Mouse (Mus musculus): ENCODE data around the gene Crcp.
"Not testable (repeated sequence)": the region's sequence is repeated elsewhere in the genome, so short reads cannot be mapped to it uniquely, and the experiment has no call there.

Crcp gene

DNA sequence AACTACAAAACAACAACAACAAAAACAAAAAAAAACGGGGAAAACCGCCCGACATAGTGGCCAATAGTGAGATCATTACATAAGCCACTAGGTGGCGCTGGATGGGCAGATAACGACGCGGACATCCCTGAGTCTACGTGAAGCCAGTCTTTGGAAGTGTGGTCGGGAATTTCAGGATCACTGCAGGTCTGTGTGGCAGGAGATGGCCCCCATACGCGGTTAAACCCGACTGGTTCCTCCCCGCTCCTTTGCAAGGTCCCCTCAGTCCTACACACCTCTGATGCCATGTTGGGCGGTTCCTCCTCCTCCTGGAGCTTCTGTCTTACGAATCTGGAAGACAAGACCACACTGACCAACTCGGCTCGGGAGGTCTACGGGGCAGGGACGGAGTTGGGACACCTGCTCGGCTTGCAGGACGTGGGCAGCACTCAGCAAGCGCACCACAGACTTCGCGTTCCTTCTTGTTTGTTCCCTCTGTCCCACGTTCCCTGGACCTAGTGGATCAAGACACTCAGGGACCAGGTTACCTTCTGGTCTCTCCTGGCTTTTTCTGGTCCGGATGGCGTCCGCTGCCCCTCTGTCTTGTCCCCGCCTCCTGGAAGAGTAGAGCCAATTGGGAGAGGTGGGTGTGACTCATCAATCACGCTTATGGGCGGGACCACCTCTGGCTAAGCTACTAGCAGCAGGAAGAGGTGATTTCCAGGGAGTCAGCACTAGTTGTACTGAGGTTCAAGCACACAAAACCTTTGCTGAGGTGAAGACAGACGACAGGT is 5.1 kb upstream of the Crcp start:
- in situ Hi-C loops (cut with MboI, MseI) = no loop called here

DNA sequence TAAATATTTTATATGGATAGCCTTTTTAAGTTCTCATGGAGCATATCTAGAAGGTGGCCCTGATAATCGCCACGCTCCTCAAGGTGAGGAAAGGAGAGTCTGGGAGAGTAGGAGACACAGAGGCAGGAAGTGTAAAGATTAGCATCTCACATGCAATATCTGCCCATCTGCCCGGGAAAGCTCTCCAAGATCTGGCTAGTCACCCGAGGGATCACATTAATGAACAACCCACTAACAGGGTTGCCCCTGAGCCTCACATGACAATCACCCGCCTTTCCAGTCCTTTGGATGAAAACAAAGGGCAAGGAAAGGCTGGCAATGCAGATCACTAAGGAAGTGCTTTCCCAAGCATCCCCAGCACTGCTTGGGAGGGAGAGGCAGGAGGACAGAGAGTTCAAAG is 2.0 kb upstream of the Crcp start:
- in situ Hi-C loops (cut with MboI, MseI) = no loop called here

DNA sequence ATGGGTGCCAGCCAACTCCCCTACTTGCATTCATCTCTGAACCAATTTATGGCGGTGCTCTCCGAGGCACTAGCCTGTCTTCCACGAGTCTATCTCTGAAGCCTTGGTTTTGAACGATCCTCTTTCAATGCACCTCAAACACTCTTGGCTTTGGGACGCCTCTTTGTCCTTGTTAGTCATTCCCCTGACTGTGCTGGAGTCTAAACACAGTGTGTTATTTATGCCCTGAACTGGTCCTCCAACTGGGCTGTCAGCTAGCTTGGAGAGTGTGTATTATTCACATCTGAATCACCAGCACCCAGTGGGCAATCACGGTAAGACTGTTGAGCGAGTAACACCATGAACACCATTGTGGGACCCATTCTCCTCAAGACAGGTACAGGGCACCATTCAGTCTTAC is 1.4 kb upstream of the Crcp start:
- in situ Hi-C loops (cut with MboI, MseI) = no loop called here

DNA sequence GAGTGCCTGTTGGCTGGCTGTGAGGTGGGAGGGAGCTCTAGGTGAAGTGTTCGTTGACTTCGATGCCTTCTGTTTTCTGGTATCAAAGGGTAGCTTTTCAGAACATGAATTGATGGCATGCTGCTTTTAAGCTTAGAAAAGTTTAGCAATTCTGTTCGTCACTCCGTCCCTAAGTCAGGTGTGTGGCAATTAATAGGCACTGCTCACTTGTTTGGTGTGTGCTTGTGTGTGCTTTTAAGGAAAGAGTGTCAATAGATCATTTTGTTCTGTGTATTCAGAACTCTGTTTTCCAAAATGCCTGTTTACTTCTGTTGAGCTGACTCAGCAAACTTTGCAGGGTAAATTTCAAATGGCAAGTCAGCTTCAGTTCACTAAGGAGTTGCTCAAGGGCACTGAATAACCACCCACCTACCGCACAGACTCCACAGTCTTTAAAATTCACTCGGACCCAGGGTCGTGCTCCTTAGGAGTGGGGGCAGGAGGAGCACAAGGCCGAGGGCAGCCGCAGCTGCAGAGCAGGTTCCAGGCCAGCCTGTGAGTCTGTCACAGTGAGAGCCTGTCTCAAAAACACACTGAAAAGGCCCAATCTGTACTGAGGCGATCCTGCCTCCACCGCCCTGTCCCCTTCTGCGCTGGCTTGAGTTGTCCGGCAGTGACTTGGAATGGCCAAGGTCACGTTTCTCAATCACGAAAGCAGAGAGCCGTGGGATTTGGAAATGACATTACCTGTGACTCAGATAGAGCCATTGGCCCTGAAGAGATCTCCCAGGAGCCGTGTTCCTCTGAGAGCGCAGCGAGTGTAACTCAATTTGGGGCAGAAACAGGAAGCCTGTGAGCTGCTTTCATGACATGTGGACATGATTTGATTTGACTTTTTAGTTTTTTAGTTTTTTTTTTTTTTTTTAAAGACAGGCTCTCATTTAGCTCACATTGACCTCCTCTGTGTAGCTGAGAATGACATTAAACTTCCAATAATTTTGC is 2.6 kb downstream of the Crcp start:
- in situ Hi-C loops (cut with MboI, MseI) = no loop called here

DNA sequence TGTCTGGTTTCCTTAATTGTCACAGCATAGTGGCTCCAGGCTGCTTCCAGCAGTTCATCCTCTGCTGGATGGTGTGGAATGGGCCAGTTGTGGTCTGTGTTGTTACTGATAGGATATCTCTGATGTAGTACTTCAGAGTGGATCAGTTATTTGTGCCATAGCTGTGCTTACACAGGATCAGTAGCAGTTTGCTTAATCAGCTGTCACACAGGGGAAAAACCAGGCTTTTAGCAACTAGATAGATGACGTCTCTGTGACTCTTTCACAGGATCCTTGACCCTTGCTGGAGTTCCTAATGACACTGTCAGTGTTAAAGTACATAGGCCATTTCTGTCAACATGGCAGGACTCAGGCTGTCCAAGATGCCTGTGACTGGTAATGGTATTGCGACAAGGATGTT is 4.8 kb downstream of the Crcp start:
- in situ Hi-C loops (cut with MboI, MseI) = no loop called here

DNA sequence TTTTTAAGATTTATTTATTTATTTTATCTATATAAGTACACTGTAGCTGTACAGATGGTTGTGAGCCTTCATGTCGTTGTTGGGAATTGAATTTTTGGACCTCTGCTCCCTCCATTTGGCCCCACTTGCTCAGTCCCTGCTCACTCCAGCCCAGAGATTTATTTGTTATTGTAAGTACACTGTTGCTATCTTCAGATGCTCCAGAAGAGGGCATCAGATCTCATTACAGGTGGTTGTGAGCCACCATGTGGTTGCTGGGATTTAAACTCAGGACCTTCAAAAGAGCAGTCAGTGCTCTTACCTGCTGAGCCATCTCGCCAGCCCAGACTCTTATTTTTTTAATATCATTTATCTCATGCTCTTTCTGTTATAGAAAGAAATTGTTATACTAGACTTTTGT is 7.2 kb downstream of the Crcp start:
- in situ Hi-C loops (cut with MboI, MseI) = not testable (repeated sequence)

DNA sequence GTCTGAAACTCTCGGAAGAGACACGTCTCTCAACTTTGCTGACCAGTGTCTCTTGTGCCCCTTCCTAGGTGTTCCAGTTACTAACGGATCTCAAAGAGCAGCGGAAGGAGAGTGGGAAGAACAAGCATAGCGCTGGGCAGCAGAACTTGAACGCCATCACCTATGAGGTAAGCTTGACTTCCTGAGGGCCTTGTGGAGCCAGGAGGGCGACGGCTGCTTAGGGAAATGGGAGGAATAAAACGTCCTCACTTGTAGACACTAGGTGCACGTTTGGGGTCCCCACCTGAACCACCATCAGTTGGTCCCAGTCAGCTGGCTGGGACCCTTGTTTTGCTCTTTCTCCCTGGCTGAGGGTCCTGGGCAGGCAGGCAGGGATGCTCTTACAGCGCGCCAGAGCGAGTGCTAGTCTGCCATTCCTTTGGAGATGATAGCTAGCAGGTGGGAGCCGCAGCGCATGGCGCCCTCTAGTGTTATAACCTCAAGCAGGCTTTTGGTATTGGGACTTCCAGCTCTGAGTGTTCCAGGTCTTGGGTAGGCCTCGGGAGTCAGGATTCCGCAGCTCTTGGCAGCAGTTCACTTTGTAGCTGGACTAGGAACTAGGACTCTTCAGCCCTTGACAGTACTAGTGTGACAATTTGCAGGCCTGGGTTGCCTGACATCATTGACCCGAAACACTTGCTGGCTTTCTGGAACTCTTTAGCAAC is 8.8 kb downstream of the Crcp start:
- in situ Hi-C loops (cut with MboI, MseI) = no loop called here

DNA sequence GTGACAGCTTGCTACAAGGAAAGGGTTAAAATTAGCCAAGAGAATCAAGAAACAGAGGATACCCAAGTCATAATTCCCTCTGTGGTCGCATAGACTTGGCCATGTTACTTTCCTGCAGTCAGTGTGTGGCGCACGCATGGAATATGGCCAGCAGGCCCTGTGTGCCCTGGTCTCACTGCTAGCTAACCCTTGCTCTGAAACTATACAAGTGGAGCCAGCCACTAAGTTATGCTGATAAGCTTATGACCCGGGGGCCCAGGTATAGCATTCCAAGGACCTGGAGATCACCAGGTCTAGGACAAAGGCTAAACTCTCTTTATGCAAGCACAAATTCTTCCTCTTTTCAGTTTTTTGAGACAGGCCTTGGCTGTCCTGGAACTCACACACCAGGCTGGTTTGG is 11.7 kb downstream of the Crcp start:
- in situ Hi-C loops (cut with MboI, MseI) = no loop called here

DNA sequence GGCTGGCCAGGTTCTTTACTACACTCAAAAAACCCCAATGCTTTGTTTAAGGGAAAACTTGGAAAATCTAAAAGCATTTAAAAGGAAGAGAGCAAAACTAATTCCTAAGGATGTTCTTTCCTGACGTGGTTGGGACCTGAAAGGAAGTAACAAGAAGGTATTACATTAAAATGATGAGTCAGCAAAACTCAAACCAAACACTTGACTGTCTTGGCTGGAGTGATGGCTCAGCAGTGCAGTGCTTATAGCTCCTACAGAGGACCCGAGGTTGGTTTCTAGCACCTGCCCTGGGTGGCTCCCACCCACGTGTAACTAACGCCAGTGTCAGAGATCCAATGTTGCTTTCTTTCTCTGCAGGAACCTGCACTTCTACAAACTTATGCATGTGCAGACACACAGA is 12.2 kb downstream of the Crcp start:
- in situ Hi-C loops (cut with MboI, MseI) = no loop called here

DNA sequence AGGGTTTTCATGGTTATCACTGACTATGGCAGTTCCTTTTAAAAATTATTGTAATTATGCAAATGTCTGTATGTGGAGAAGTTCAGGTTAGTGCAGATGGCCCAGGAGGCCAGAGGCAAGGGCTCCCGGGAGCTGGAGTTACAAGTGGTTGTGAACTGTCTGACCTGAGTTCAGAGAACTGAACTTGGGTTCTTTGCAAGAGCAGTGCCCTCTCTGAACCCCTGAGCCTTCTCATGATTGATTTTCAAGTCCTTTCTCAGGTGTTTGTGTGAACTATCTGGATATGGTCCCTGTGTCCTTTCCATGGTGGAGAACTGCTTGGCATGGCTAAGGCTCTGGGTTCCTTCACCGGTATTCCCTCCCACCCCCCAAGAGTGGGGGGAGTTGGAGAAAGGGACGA is 14.7 kb downstream of the Crcp start:
- in situ Hi-C loops (cut with MboI, MseI) = no loop called here

DNA sequence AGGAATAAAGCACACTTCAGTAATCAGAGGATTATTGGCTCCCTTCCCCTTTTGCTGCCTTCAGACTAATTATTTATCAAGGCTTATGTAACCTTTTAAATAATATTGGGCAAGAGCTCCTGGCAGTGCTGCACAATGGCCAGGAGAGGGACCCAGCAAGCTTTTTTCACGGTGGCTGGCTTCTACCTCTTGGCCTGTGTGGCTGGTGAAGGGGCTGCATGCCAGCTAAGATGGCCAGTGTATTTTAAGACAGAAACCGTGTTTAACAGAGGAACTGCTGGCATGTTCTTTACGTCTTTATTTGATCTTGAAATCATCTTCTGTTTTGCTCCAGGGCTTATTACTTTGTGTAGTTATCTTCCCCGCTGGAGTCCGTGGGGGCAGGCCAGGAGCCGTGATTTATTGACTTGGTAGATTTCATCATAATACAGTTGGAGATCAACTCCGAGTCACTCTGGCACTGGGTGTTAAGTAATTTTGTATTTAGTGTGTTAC is 15.2 kb downstream of the Crcp start:
- in situ Hi-C loops (cut with MboI, MseI) = no loop called here

DNA sequence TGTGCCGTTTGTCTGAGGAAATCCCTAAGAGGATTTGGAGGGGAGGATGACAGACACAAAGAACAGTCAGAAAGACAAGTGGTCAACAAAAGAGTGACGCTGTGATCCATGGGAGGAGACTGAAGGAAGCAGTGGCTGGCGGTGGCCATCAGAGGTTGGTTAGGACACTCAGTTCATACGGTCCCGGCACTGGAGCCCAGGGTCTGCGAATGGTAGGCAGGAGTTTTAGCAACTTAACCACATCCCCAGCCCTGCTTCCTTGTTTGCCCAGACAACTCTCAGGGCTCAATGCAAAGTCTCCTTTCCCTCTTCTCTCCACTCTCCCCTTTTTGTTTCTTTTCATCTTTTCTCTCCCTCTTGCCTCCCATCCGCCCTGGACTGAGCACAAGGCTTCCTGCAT is 17.0 kb downstream of the Crcp start:
- in situ Hi-C loops (cut with MboI, MseI) = no loop called here

DNA sequence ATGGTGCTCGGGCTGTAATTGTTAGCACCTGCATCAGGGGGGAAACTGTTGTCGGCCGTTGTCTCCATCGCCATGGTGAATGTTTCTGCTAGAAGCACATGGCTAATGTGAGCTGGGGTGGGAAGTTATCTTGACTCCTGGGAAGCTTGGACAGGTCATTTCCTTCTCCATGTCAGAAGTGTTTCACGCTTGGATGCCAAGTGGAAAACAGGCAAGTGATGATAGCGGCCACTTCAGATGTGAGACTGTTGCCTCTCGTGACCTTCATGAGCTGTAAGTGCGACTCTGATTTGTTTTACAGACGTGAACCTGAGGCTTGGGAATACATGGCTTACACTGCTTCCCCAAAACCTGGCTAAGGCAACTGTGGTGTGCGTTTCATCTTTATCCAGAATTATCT is 17.5 kb downstream of the Crcp start:
- in situ Hi-C loops (cut with MboI, MseI) = no loop called here

DNA sequence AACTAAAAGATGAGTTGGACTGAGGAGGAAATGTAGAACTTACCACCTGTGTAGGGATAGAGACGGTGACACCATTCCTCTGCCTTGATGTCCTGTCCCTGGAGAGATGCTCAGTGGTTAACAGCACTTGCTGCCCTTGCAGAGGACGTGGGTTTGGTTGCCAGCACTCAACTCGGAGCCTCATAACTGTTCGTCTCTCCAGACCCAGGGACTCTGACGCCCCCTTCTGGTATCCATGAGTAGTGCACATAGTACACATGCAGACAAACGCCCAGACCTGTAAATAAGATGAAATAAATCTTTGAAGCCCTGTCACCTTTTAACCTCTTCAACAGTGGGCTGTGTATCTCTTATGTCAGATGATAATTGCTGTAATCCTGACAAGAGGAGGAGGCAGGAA is 17.9 kb downstream of the Crcp start:
- in situ Hi-C loops (cut with MboI, MseI) = no loop called here

DNA sequence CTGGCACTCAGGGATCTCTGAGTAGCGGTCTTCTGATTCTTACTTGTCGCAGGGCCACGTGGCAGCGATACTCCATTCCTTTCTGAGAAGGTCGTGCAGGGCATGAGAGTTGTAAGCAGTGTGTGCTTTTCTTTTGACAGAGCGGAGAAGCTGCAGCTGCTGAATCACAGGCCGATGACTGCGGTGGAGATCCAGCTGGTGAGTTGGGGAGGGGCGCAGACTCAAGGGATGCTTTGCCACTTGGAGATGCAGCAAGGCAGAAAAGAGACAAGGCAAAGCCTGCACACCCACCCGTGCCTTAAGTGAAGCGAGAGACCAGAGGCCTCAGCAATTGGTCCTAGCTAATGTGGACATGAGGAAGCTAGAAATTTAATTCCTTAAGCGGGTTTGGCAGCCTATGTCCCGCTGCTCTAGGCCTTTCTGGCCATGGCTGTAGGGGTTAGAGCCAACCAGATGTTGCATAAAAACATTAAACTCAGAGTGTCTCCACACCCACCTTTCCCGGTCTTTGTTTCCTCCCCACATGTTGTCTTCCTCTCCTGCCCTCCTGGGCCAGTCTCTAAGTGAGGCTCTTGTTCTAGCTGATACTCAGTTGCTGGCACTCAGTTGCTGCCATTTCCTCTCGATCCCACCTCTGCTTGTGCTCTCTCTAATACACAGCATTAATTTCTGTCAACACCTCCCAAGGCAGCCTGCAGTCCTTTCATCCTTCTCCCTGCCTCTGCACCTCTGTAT is 19.9 kb downstream of the Crcp start:
- in situ Hi-C loops (cut with MboI, MseI) = no loop called here

DNA sequence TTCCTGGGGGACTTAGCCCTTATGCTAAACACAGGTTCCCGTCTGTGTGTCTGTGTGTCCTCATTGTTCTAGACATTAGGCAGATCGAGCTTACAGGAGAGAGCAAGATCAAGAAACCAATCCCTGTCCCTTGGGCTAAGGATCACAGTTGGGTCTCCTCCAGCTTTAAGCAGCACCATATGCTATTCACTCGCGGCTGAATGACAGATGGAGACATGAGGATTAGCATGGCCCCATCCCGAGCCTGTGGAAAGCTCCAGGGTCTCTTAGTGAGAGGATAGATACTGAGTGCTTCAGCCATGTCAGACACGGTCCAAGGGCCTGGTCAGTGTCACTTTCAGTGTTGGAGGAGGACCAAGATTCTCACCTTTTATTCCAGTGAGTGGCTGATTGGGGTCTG is 21.3 kb downstream of the Crcp start:
- in situ Hi-C loops (cut with MboI, MseI) = no loop called here

DNA sequence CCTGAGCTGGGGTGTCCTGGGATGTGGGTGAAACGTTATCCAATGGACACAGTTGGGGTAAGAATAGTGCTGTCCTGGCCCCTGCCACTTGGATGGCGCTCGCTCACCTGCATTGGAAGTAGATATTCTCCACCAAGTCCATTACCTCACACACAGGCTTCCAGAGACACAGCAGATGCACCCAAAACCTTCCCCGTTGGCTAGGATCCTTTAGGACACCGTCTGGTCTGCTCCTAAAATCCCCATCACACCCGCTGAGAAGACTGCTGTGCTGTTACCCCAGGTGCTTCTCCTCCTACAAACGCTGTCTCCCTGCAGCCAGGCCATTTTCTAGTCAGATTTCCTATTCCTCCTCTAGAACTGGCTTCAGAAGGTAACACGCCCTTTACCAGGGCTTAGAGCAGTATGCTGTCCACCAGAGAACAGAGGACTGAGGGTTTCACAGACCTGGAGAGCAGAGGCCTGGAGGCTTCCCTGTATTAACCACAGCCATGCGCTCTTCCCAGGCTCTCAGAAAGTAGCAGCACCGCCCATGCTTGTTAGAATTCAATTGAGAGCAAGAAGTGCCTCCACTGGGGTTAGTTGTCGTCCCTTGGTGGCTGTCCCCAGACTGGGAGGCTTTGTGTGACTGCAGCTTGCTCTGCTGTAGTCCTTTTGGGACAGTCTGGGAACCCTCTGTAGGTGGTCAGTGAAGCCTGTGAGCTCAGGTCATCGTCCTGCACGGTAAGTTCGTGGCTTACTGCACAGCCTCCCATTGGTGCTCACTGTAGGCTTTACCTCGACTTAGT is 22.2 kb downstream of the Crcp start:
- in situ Hi-C loops (cut with MboI, MseI) = no loop called here

DNA sequence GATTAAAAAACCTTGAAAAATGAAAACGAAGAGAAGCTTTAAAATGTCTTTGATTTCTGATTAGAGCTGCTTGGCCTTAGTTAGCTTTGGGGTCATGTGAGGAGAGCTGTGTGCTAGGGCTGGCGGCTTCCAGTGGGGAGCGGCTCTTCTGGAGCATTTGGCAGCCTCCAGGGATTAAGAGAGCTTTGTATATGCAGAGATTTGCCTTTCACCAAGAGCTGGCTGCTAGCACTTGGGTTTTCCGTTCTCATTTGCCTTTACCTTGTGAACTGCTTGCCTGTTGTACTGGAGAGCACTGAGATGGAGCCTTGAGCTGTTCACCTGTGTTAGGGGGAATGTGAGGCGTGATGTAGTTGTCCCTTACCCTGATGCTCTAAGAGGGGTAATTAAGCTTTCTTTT is 23.4 kb downstream of the Crcp start:
- in situ Hi-C loops (cut with MboI, MseI) = no loop called here

DNA sequence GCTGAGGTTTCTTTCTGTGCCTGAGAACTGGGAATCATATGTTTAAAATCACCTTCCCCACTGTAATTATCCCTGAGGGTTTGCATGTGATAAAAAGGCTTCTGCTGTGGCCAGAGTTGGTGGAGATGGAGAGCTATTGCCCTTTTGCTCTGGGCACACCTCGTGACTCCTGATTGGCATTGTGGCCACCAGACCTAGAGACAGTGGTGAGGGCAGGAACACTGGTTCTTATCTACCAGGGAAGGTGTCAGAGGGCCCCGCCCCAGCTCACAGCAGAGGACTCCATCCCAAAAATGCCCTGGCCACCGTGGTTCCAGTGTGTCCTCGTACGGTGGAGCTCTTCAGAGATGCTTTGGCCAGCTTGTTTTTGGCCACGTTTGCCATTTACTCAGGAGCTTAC is 23.9 kb downstream of the Crcp start:
- in situ Hi-C loops (cut with MboI, MseI) = no loop called here

DNA sequence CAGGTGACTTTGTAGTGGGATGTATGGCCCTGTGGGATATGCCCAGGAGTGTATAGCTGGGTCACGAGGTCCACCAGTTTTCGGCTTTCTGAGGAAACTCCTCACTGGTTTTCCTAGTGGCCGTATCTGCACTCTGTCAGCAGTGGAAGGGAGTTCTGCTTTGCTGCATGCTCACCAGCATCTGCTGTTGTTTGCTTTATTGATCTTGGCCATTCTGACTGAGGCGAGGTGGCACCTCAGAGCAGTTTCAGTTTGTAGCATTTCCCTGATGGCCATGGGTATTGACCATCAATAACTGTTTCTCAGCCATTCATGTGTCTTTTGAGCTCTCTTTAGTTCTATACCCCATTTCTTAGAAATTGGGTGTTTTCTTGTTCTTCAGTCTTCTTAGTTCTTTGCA is 26.6 kb downstream of the Crcp start:
- in situ Hi-C loops (cut with MboI, MseI) = no loop called here

DNA sequence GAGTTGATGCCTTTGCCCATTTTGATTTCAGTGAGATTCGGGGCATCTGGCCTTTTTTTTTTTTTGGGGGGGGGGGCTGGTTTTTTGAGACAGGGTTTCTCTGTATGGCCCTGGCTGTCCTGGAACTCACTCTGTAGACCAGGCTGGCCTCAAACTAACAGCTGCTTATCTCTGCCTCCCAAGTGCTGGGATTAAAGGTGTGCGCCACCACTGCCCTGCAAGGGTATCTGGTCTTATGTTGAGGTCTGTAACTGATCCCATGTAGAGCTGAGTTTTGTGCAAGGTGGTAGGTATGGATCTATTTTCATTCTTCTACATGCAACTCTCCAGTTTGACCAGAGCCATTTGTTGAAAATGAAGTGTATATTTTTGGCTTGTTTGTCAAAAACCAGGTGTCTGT is 27.2 kb downstream of the Crcp start:
- in situ Hi-C loops (cut with MboI, MseI) = no loop called here
